Mouse (Mus musculus): ENCODE data around the gene Gls. TPM values are rescaled to one million over a fixed set of nuclear protein-coding genes. Genes with fewer than 3 reads are reported as not detected.

Gene Gls
- polyA plus RNA-seq, 1 experiment from 2014 or later, result 3.7 TPM

DNA sequence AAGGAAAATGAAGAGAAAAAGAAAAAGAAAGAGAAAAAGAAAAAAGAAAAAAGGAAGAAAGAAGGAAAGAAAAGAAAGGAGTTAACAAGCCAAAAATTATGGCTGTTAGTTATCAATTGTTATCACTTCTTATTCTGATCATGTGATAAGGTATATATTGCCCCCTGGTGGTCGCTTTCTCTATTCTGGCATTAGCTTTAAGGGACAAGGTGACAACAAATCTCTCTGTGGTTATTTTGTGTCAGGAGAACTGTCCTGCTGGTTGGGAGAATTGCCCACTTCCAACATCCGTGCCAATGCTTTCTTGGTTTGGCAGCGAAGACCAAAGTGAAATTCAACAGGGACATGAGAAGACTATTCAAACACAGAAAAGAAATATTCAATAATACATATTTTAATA lies 34.6 kb upstream of the Gls start:
- ATAC-seq (ENCODE audit: low read depth), result no peak
- Histone ChIP-seq H3K4me3 (ENCODE audit: low read depth, low read length) (no peak overlapping the region), H3K27me3 (ENCODE audit: control insufficient read depth, insufficient read depth, low read depth, low read length) (no peaks in the 10 kb centered on the region), H3K4me1 (ENCODE audit: control insufficient read depth, low read depth, low read length) (no peaks in the 10 kb centered on the region), H3K9me3 (replicated peaks; ENCODE audit: control insufficient read depth, low read length) (no peaks in the 10 kb centered on the region), H3K36me3 (ENCODE audit: control insufficient read depth, insufficient read depth) (no peaks in the 10 kb centered on the region), H3K9ac (ENCODE audit: low read depth, low read length) (no peak overlapping the region), H3K4me2 (ENCODE audit: low read depth, low read length) (no peak overlapping the region), H3K27ac (ENCODE audit: low read length) (no peak overlapping the region)
- WGBS (ENCODE audit: insufficient replicate concordance), result 38% methylated on average over 3 of the region's 3 CpGs

- Histone ChIP-seq H3K9ac (ENCODE audit: low read depth, low read length) (no peak overlapping the region), H3K4me2 (ENCODE audit: low read depth, low read length) (no peak overlapping the region), H3K27me3 (ENCODE audit: control insufficient read depth, insufficient read depth, low read depth, low read length) (no peaks in the 10 kb centered on the region), H3K36me3 (ENCODE audit: control insufficient read depth, insufficient read depth) (no peaks in the 10 kb centered on the region), H3K4me1 (ENCODE audit: control insufficient read depth, low read depth, low read length) (no peaks in the 10 kb centered on the region), H3K9me3 (replicated peaks; ENCODE audit: control insufficient read depth, low read length) (no peaks in the 10 kb centered on the region), H3K27ac (ENCODE audit: low read length) (no peak overlapping the region), H3K4me3 (ENCODE audit: low read depth, low read length) (no peak overlapping the region)
- WGBS (ENCODE audit: insufficient replicate concordance), result 61% methylated on average over 3 of the region's 3 CpGs
- ATAC-seq (ENCODE audit: low read depth), result no peak
Measured at GRCm38 (mm10) chr1:52265886-52266516, 33.0 kb upstream of the Gls start.

GRCm38 (mm10) chr1:52264290-52264689 lies 31.3 kb upstream of the Gls start:
- WGBS (ENCODE audit: insufficient replicate concordance), result 47% methylated on average over 3 of the region's 3 CpGs
- ATAC-seq (ENCODE audit: low read depth), result no peak
- Histone ChIP-seq H3K27me3 (ENCODE audit: control insufficient read depth, insufficient read depth, low read depth, low read length) (no peaks in the 10 kb centered on the region), H3K27ac (ENCODE audit: low read length) (no peak overlapping the region), H3K9ac (ENCODE audit: low read depth, low read length) (no peak overlapping the region), H3K36me3 (ENCODE audit: control insufficient read depth, insufficient read depth) (no peaks in the 10 kb centered on the region), H3K9me3 (replicated peaks; ENCODE audit: control insufficient read depth, low read length) (no peaks in the 10 kb centered on the region), H3K4me2 (ENCODE audit: low read depth, low read length) (no peak overlapping the region), H3K4me3 (ENCODE audit: low read depth, low read length) (no peak overlapping the region), H3K4me1 (ENCODE audit: control insufficient read depth, low read depth, low read length) (no peaks in the 10 kb centered on the region)

GRCm38 (mm10) chr1:52260354-52261090 lies 27.5 kb upstream of the Gls start:
- Histone ChIP-seq H3K9me3 (replicated peaks; ENCODE audit: control insufficient read depth, low read length) (no peaks in the 10 kb centered on the region), H3K4me1 (ENCODE audit: control insufficient read depth, low read depth, low read length) (no peaks in the 10 kb centered on the region), H3K27me3 (ENCODE audit: control insufficient read depth, insufficient read depth, low read depth, low read length) (no peaks in the 10 kb centered on the region), H3K9ac (ENCODE audit: low read depth, low read length) (no peak overlapping the region), H3K4me2 (ENCODE audit: low read depth, low read length) (no peak overlapping the region), H3K4me3 (ENCODE audit: low read depth, low read length) (no peak overlapping the region), H3K27ac (ENCODE audit: low read length) (no peak overlapping the region), H3K36me3 (ENCODE audit: control insufficient read depth, insufficient read depth) (no peaks in the 10 kb centered on the region)
- WGBS (ENCODE audit: insufficient replicate concordance), result 73% methylated on average over 4 of the region's 4 CpGs
- ATAC-seq (ENCODE audit: low read depth), result no peak

DNA sequence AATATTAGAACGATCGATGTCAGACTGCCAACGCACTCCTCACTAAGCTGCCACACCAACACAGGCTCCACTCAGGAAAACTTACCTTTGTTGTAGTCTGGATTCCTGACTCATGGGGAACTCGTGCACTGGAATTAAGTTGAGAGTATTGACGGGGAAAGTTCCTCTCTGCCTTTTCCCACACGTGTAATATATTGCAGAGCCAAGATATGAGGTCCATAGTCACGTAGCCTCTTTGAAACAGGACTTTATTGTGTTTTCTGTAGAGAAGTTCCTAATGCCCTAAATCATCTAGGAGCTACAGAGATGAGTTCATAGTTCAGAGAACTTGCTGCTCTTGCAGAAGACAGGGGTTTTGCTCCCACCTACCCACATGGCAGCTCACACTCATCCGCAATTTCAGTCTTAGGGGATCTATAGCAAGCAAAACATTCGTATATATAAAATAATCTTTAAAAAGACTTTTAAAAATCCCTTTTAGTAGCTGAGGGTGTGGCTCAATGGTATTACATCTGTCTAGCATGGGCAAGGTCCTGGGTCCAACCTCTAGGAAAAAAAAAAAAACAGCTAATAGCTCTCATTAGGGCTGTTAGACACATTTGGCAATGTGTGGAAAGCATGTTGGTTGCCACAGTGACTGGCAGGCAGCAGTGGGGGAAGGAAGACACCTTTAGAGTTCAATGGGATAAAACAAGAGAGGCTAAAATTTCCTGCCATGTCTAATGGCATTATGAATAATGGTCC lies 25.1 kb upstream of the Gls start:
- Histone ChIP-seq H3K9ac (ENCODE audit: low read depth, low read length) (no peak overlapping the region), H3K4me1 (ENCODE audit: control insufficient read depth, low read depth, low read length) (no peaks in the 10 kb centered on the region), H3K4me2 (ENCODE audit: low read depth, low read length) (no peak overlapping the region), H3K9me3 (replicated peaks; ENCODE audit: control insufficient read depth, low read length) (no peaks in the 10 kb centered on the region), H3K36me3 (ENCODE audit: control insufficient read depth, insufficient read depth) (no peaks in the 10 kb centered on the region), H3K4me3 (ENCODE audit: low read depth, low read length) (no peak overlapping the region), H3K27me3 (ENCODE audit: control insufficient read depth, insufficient read depth, low read depth, low read length) (no peaks in the 10 kb centered on the region), H3K27ac (ENCODE audit: low read length) (no peak overlapping the region)
- 66% methylated on average over 9 of the region's 9 CpGs for WGBS (ENCODE audit: insufficient replicate concordance)
- no peak for ATAC-seq (ENCODE audit: low read depth)

GRCm38 (mm10) chr1:52256916-52257315 lies 23.9 kb upstream of the Gls start:
- no peaks in the 10 kb centered on the region for H3K36me3 ChIP-seq (ENCODE audit: control insufficient read depth, insufficient read depth)
- no peak overlapping the region for H3K4me2 ChIP-seq (ENCODE audit: low read depth, low read length)
- H3K27me3 ChIP-seq (ENCODE audit: control insufficient read depth, insufficient read depth, low read depth, low read length), result no peaks in the 10 kb centered on the region
- H3K4me1 ChIP-seq (ENCODE audit: control insufficient read depth, low read depth, low read length), result no peaks in the 10 kb centered on the region
- no peaks in the 10 kb centered on the region for H3K9me3 ChIP-seq (replicated peaks; ENCODE audit: control insufficient read depth, low read length)
- H3K9ac ChIP-seq (ENCODE audit: low read depth, low read length), result no peak overlapping the region
- no peak overlapping the region for H3K27ac ChIP-seq (ENCODE audit: low read length)
- H3K4me3 ChIP-seq (ENCODE audit: low read depth, low read length), result no peak overlapping the region
- ATAC-seq (ENCODE audit: low read depth), result no peak
- WGBS (ENCODE audit: insufficient replicate concordance), result 58% methylated on average over 4 of the region's 4 CpGs

DNA sequence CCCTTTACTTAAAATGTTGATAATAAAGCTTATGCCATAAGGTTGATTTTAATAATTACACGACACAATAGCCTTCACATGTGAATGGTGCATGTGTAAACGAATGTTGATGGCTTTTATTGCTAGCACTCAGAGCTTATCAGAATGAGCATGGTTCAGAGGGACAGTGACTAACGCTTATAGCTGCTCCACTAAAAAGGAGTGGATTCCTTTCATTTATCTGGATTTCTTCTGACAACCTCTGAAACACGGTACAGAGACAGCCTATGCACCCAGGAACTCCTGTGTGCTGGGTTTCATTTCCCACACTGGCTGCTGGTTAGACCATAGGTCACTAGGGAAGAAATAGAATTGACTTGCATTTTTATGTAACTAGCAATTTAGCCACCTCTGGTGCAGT lies 23.2 kb upstream of the Gls start:
- no peak for ATAC-seq (ENCODE audit: low read depth)

GRCm38 (mm10) chr1:52254411-52254810 lies 21.4 kb upstream of the Gls start:
- 54% methylated on average over 2 of the region's 2 CpGs for WGBS (ENCODE audit: insufficient replicate concordance)
- H3K4me1 ChIP-seq (ENCODE audit: control insufficient read depth, low read depth, low read length), result no peaks in the 10 kb centered on the region
- no peak overlapping the region for H3K27ac ChIP-seq (ENCODE audit: low read length)
- H3K4me3 ChIP-seq (ENCODE audit: low read depth, low read length), result no peak overlapping the region
- H3K9me3 ChIP-seq (replicated peaks; ENCODE audit: control insufficient read depth, low read length), result no peaks in the 10 kb centered on the region
- H3K27me3 ChIP-seq (ENCODE audit: control insufficient read depth, insufficient read depth, low read depth, low read length), result no peaks in the 10 kb centered on the region
- no peak for ATAC-seq (ENCODE audit: low read depth)
- no peak overlapping the region for H3K9ac ChIP-seq (ENCODE audit: low read depth, low read length)
- no peaks in the 10 kb centered on the region for H3K36me3 ChIP-seq (ENCODE audit: control insufficient read depth, insufficient read depth)
- no peak overlapping the region for H3K4me2 ChIP-seq (ENCODE audit: low read depth, low read length)

More for the DNA sequence above, 23.2 kb upstream of the Gls start:
- Histone ChIP-seq H3K4me3 (ENCODE audit: low read depth, low read length) (no peak overlapping the region), H3K9ac (ENCODE audit: low read depth, low read length) (no peak overlapping the region), H3K9me3 (replicated peaks; ENCODE audit: control insufficient read depth, low read length) (no peaks in the 10 kb centered on the region), H3K4me1 (ENCODE audit: control insufficient read depth, low read depth, low read length) (no peaks in the 10 kb centered on the region), H3K36me3 (ENCODE audit: control insufficient read depth, insufficient read depth) (no peaks in the 10 kb centered on the region), H3K27me3 (ENCODE audit: control insufficient read depth, insufficient read depth, low read depth, low read length) (no peaks in the 10 kb centered on the region), H3K4me2 (ENCODE audit: low read depth, low read length) (no peak overlapping the region), H3K27ac (ENCODE audit: low read length) (no peak overlapping the region)
- WGBS (ENCODE audit: insufficient replicate concordance), result 50% methylated on average over 4 of the region's 4 CpGs

GRCm38 (mm10) chr1:52253386-52253785 lies 20.4 kb upstream of the Gls start:
- Histone ChIP-seq H3K4me3 (ENCODE audit: low read depth, low read length) (no peak overlapping the region), H3K4me2 (ENCODE audit: low read depth, low read length) (no peak overlapping the region), H3K9ac (ENCODE audit: low read depth, low read length) (no peak overlapping the region), H3K27ac (ENCODE audit: low read length) (no peak overlapping the region), H3K9me3 (replicated peaks; ENCODE audit: control insufficient read depth, low read length) (no peaks in the 10 kb centered on the region), H3K27me3 (ENCODE audit: control insufficient read depth, insufficient read depth, low read depth, low read length) (no peaks in the 10 kb centered on the region), H3K36me3 (ENCODE audit: control insufficient read depth, insufficient read depth) (no peaks in the 10 kb centered on the region), H3K4me1 (ENCODE audit: control insufficient read depth, low read depth, low read length) (no peaks in the 10 kb centered on the region)
- no peak for ATAC-seq (ENCODE audit: low read depth)
- WGBS (ENCODE audit: insufficient replicate concordance), result 58% methylated on average over 6 of the region's 6 CpGs

Measured in liver, embryonic 16.5 days (tissue).